ENCODE assay signal across 1 mouse cellular context in genomic region chr12:71141189-71141588, GRCm38 (mm10).
TF ChIP-seq lines count a peak whose summit lies in the region.

No protein-coding gene starts in this region.

TF ChIP-seq in MEL, 35 proteins besides CTCF, POLR2A, EP300 and RAD21 (continued from another document):
- TF ChIP-seq GABPA (IDR thresholded peaks at IDR 0.05; ENCODE audit: low read depth, low read length) (no peak), MAZ (IDR thresholded peaks at IDR 0.05; ENCODE audit: low read depth, low read length) (no peak), SIN3A (IDR thresholded peaks at IDR 0.05; ENCODE audit: low read length) (no peak), TBP (IDR thresholded peaks at IDR 0.05; ENCODE audit: low read depth, low read length) (no peak), E2F4 (IDR thresholded peaks at IDR 0.05; ENCODE audit: borderline replicate concordance, low read depth, low read length) (no peak), HCFC1 (IDR thresholded peaks at IDR 0.05; ENCODE audit: low read depth, low read length) (no peak), CHD2 (IDR thresholded peaks at IDR 0.05; ENCODE audit: low read length) (no peak), ELF1 (IDR thresholded peaks at IDR 0.05; ENCODE audit: low read depth, low read length) (no peak), MYC (IDR thresholded peaks at IDR 0.05; ENCODE audit: low read depth, low read length) (no peak), USF1 (IDR thresholded peaks at IDR 0.05; ENCODE audit: low read depth, low read length) (no peak), MEF2A (IDR thresholded peaks at IDR 0.05; ENCODE audit: extremely low read depth, insufficient replicate concordance, low read depth, low read length, poor library complexity, severe bottlenecking) (no peak)
